Mouse (Mus musculus) embryo, embryonic 11 days (tissue): ENCODE results near the gene Igsf1.

Experiments used
- DNase-seq: peaks from one replicate; pipeline ENCODE4 v3.0.0-alpha.2; 2015

Gene Igsf1

GRCm38 (mm10) chrX:49797213-49798019, at the start of gene Igsf1:
Gene Igsf1 (minus strand): TSS chrX:49797749.
- DNase-seq = peak; percentile 77

- no peak for DNase-seq
These were observed 26.7 kb downstream of the Igsf1 start for GRCm38 (mm10) chrX:49770828-49771227.

- no peak for DNase-seq
These were observed 52.4 kb downstream of the Igsf1 start for GRCm38 (mm10) chrX:49745192-49745591.

- DNase-seq = no peak
These were observed 62.6 kb downstream of the Igsf1 start, which contains the start of gene Olfr1321 for GRCm38 (mm10) chrX:49734959-49735358. Gene Olfr1321 (minus strand): TSS chrX:49735059.
